Mouse (Mus musculus): Measurements from ENCODE around the gene Rere. TPM values are rescaled to one million over a fixed set of nuclear protein-coding genes. Genes with fewer than 3 reads are reported as not detected.
A peak's percentile ranks its signal among the peaks of the same experiment; 100 is the strongest.
"Not testable (repeated sequence)": the region's sequence is repeated elsewhere in the genome, so short reads cannot be mapped to it uniquely, and the experiment has no call there.

Rere gene
- polyA plus RNA-seq, 1 experiment: 42.0 TPM

DNA sequence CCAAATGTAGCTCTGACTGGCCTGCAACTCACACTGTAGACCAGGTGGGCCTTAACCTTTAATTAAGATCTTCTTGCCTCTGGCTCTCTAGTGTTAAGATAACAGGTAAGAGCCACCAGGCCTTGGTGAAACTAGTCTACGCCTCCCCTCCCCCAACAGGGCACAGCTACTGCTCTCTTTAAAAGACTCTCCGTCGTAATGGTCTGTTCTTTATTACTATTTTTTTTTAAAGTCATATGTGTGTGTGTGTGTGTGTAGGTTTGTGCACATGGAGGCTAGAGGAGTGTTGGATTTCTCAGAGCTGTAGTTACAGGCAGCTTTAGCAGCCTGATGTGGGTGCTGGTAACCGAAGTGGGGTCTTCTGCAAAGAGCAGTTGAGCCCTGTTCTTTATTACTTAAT is 987 bp upstream of the Rere start:
- 59% methylated on average over 4 of the region's 4 CpGs for WGBS
- DNase-seq: no peak

GRCm38 (mm10) chr4:150281891-150282630 is 615 bp downstream of the Rere start:
- WGBS: under 1% methylated on average over 48 of the region's 50 CpGs
- peak overlapping the region; percentile 99 for H3K4me3 ChIP-seq (replicated peaks; ENCODE audit: extremely low read depth, low read depth, low read length)
- peaks cover 4% of the 10 kb centered on the region; the same call in 1 of the 2 replicates for H3K4me1 ChIP-seq (ENCODE audit: control insufficient read depth, insufficient read depth, low read length)
- peak; percentile 71 for DNase-seq
- TF ChIP-seq POLR2A (IDR thresholded peaks at IDR 0.05; ENCODE audit: borderline replicate concordance, extremely low read depth, low read depth, low read length): no peak
- no peak for TF ChIP-seq CTCF (IDR thresholded peaks at IDR 0.05; ENCODE audit: insufficient read depth, low read length)

More for the DNA sequence above, 987 bp upstream of the Rere start:
- TF ChIP-seq POLR2A (IDR thresholded peaks at IDR 0.05; ENCODE audit: borderline replicate concordance, extremely low read depth, low read depth, low read length) (no peak), CTCF (IDR thresholded peaks at IDR 0.05; ENCODE audit: insufficient read depth, low read length) (no peak)
- Histone ChIP-seq H3K4me1 (ENCODE audit: control insufficient read depth, insufficient read depth, low read length) (peaks cover 4% of the 10 kb centered on the region; the same call in 1 of the 2 replicates), H3K4me3 (replicated peaks; ENCODE audit: extremely low read depth, low read depth, low read length) (no peak overlapping the region)

- Histone ChIP-seq H3K4me1 (ENCODE audit: control insufficient read depth, insufficient read depth, low read length) (peaks cover 4% of the 10 kb centered on the region; the same call in 1 of the 2 replicates), H3K4me3 (replicated peaks; ENCODE audit: extremely low read depth, low read depth, low read length) (peak overlapping the region; percentile 24)
- no peak for TF ChIP-seq POLR2A (IDR thresholded peaks at IDR 0.05; ENCODE audit: borderline replicate concordance, extremely low read depth, low read depth, low read length)
- no peak for TF ChIP-seq CTCF (IDR thresholded peaks at IDR 0.05; ENCODE audit: insufficient read depth, low read length)
- no peak for DNase-seq
- WGBS: 11% methylated on average over 5 of the region's 5 CpGs
Observed at GRCm38 (mm10) chr4:150282631-150283334, 1.3 kb downstream of the Rere start.

DNA sequence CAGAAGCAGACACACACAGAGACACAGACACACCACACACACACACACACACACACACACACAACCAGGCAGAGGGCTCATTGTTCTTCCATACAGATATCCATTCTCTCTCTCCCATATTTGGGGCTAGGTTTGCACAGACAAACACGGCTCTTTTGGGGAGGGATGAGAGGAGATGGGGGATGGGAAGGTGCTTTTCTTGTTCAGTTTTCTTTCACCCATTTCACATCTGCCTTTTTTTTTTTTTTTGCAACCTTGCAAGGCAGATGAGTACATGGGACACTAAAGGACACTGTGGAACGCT is 1.8 kb downstream of the Rere start:
- no peak for DNase-seq
- 29% methylated on average over 2 of the region's 2 CpGs for WGBS
- TF ChIP-seq CTCF (IDR thresholded peaks at IDR 0.05; ENCODE audit: insufficient read depth, low read length) (no peak), POLR2A (IDR thresholded peaks at IDR 0.05; ENCODE audit: borderline replicate concordance, extremely low read depth, low read depth, low read length) (no peak)
- Histone ChIP-seq H3K4me1 (ENCODE audit: control insufficient read depth, insufficient read depth, low read length) (peaks cover 4% of the 10 kb centered on the region; the same call in 1 of the 2 replicates), H3K4me3 (replicated peaks; ENCODE audit: extremely low read depth, low read depth, low read length) (peak overlapping the region; percentile 24)

- no peak for DNase-seq
- WGBS: 25% methylated on average over 6 of the region's 6 CpGs
- TF ChIP-seq POLR2A (IDR thresholded peaks at IDR 0.05; ENCODE audit: borderline replicate concordance, extremely low read depth, low read depth, low read length) (no peak), CTCF (IDR thresholded peaks at IDR 0.05; ENCODE audit: insufficient read depth, low read length) (no peak)
- Histone ChIP-seq H3K4me3 (replicated peaks; ENCODE audit: extremely low read depth, low read depth, low read length) (no peak overlapping the region), H3K4me1 (ENCODE audit: control insufficient read depth, insufficient read depth, low read length) (peaks cover 5% of the 10 kb centered on the region; the same call in 1 of the 2 replicates)
Observed at GRCm38 (mm10) chr4:150283993-150284392, 2.5 kb downstream of the Rere start.

DNA sequence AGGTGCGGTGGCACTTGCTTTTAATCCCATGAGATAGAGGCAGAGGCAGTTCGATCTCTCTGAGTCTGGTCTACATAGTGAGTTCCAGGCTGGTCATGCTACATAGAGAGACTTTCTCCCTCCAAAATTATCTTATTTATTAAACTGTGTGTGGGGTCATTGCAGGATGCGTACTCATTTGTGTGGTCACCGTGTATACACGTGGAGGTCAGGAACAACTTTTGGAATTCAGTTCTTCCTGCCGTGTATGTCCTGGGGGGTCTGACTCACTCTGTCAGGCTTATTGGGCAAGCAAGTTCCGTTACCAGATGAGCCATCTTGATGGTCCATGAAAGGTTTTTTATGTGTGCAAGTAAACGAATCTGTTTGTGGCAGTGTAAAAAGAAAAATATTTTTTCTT is 5.5 kb downstream of the Rere start:
- no peak for TF ChIP-seq CTCF (IDR thresholded peaks at IDR 0.05; ENCODE audit: insufficient read depth, low read length)
- no peak for TF ChIP-seq POLR2A (IDR thresholded peaks at IDR 0.05; ENCODE audit: borderline replicate concordance, extremely low read depth, low read depth, low read length)
- H3K4me1 ChIP-seq (ENCODE audit: control insufficient read depth, insufficient read depth, low read length): peaks cover 11% of the 10 kb centered on the region
- no peak for DNase-seq
- no peak overlapping the region for H3K4me3 ChIP-seq (replicated peaks; ENCODE audit: extremely low read depth, low read depth, low read length)
- WGBS: 74% methylated on average over 8 of the region's 8 CpGs

DNA sequence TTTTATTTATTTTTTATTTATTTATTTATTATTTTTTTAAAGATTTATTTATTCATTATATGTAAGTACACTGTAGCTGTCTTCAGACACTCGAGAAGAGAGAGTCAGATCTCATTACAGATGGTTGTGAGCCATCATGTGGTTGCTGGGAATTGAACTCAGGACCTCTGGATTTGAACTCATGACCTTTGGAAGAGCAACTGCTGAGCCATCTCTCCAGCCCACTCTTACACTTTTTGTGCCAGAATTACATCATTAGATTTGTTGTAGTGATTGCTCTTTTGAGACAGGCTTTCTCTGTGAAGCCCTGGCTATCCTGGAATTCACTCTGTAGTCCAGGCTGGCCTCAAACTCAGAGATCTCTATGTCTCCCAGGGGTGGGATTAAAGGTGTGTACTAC is 6.0 kb downstream of the Rere start:
- H3K4me3 ChIP-seq (replicated peaks; ENCODE audit: extremely low read depth, low read depth, low read length); DNase-seq: not testable (repeated sequence)
- peaks cover 11% of the 10 kb centered on the region for H3K4me1 ChIP-seq (ENCODE audit: control insufficient read depth, insufficient read depth, low read length)
- 68% methylated on average over 1 of the region's 1 CpGs for WGBS

DNA sequence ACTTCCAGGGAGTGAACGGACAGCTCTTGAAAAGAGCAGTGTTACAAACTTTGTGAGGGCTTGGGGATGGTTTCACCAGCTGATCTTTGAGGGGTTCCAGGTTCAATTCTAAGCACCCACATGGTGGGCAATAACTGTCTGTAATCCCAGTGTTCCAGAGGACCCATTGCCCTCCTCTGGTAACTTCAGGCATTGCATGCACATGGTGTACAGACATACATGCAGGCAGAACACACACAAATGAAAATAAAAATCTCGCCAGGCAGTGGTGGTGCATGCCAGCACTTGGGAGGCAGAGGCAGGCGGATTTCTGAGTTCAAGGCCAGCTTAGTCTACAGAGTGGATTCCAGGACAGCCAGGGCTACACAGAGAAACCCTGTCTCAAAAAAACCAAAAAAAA is 10.5 kb downstream of the Rere start:
- TF ChIP-seq CTCF (IDR thresholded peaks at IDR 0.05; ENCODE audit: insufficient read depth, low read length) (no peak), POLR2A (IDR thresholded peaks at IDR 0.05; ENCODE audit: borderline replicate concordance, extremely low read depth, low read depth, low read length) (no peak)
- WGBS: 96% methylated on average over 3 of the region's 3 CpGs
- Histone ChIP-seq H3K4me1 (ENCODE audit: control insufficient read depth, insufficient read depth, low read length) (peaks cover 6% of the 10 kb centered on the region), H3K4me3 (replicated peaks; ENCODE audit: extremely low read depth, low read depth, low read length) (no peak overlapping the region)
- no peak for DNase-seq

DNA sequence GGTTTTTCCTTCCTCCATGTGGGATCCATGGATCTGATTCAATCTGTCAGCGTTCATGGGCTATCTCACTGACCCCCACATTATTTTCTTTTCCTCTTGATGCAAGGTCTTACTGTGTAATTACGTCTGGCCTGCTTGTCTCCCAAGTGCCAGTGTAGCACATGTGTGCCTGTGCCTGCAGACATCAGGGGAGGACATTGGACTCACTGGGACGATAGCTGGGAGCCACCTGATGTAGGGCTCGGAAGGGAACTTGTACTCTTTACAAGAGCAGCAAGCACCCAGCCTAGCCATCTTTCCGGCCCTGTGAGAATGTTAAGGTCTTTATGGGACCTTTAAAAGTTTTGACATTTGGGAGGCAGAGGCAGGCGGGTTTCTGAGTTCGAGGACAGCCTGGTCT is 13.4 kb downstream of the Rere start:
- no peaks in the 10 kb centered on the region for H3K4me1 ChIP-seq (ENCODE audit: control insufficient read depth, insufficient read depth, low read length)
- 98% methylated on average over 7 of the region's 7 CpGs for WGBS

DNA sequence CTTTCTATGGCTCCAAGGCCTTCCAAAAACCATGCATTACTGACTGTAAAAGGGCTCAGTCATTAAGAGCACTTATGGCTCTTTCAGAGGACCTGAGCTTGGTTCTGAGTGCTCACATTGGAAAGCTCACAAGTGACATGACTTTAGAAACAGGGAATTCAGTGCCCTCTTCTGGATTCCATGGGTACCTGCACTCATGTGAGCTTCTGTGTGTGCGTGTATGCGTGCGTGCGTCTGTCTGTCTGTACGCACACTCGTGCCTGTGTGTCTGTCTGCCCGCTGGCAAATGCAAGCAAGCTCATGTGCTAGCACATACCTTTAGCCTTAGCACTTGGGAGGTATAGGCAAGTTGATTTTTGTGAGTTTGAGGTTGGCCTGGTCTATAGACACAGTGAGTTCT is 14.5 kb downstream of the Rere start:
- no peak for TF ChIP-seq POLR2A (IDR thresholded peaks at IDR 0.05; ENCODE audit: borderline replicate concordance, extremely low read depth, low read depth, low read length)
- peak; percentile 25; the same call in 1 of the 2 replicates for TF ChIP-seq CTCF (IDR thresholded peaks at IDR 0.05; ENCODE audit: insufficient read depth, low read length)

More for the DNA sequence above, 13.4 kb downstream of the Rere start:
- no peak overlapping the region for H3K4me3 ChIP-seq (replicated peaks; ENCODE audit: extremely low read depth, low read depth, low read length)
- TF ChIP-seq POLR2A (IDR thresholded peaks at IDR 0.05; ENCODE audit: borderline replicate concordance, extremely low read depth, low read depth, low read length): no peak
- no peak for TF ChIP-seq CTCF (IDR thresholded peaks at IDR 0.05; ENCODE audit: insufficient read depth, low read length)
- no peak for DNase-seq

More for the DNA sequence above, 14.5 kb downstream of the Rere start:
- DNase-seq: no peak
- Histone ChIP-seq H3K4me3 (replicated peaks; ENCODE audit: extremely low read depth, low read depth, low read length) (no peak overlapping the region), H3K4me1 (ENCODE audit: control insufficient read depth, insufficient read depth, low read length) (no peaks in the 10 kb centered on the region)
- WGBS: 98% methylated on average over 7 of the region's 7 CpGs
